Mouse (Mus musculus): Measurements from ENCODE around the gene Plppr5. TPM values are rescaled to one million over a fixed set of nuclear protein-coding genes. Genes with fewer than 3 reads are reported as not detected.

Plppr5 gene
- polyA plus RNA-seq (2012; rRNA removed) (0.09 and 0.13 TPM in 2 replicates), polyA plus RNA-seq (2014; fragmentation: Nextera tagmentation; extraction: Ambion mirVana) (0.17 and 0.22 TPM in 2 replicates)

DNA sequence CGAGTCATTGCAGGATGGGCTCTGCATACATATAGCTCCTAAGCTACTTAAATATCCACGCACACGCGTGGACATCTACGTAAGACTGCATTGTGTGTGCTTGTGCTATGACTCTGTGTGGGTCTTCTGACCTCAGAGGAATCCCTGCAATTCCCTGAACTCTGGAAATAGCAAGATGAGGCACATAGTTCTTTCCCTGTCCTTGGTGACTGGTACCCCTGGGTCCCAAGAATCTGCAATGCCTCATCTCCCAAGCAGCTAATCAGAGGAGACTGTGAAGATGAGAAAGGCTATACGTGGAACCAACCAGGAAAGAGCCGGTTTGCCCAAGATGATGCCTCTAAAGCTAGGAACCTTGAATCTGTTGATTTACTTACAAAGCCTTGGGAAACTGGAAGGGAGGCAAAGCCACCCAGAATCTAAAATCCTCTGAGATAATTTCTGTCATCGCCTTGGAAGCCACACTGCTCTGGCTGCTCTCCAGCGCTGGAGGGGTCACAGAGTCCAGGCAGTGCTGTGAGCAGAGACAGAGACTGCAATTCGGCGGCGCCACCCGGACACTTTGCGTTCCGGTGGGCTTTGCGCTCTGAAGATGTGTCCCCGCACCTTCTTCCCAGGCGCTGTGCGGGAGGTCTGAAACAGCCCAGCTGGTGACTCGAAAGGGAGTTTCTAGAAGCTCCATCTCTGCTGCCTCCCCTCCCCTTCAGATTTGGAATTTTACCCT lies at the start of gene Plppr5:
Gene Plppr5, plus strand, starts transcription at position 308 of the 724 bp plus-strand sequence.
- H3K4me3 ChIP-seq (replicated peaks; ENCODE audit: low read length) = peak within 1 kb of the TSS; percentile 61
- H3K9me3 ChIP-seq (ENCODE audit: control insufficient read depth, low read length) = no peaks in the 10 kb centered on the region
- ATAC-seq (ENCODE audit: low FRiP score, low read depth) = peak; percentile 32; the same call in 1 of the 2 replicates
- 26% methylated on average over 20 of the region's 20 CpGs for WGBS
- peak within 1 kb of the TSS; percentile 57 for H3K9ac ChIP-seq (ENCODE audit: low read depth, low read length, severe bottlenecking)
- H3K4me2 ChIP-seq (replicated peaks; ENCODE audit: low read depth, low read length, severe bottlenecking) = peak within 1 kb of the TSS; percentile 99
- peaks cover 22% of the 10 kb centered on the region for H3K27me3 ChIP-seq (ENCODE audit: control insufficient read depth, insufficient read depth, low read length)
- no peak for DNase-seq (ENCODE audit: low spot score)
- TF ChIP-seq POLR2A (IDR thresholded peaks at IDR 0.05; ENCODE audit: borderline replicate concordance, extremely low read depth, insufficient read depth, insufficient read length) = no peak
- no peak within 1 kb of the TSS for H3K27ac ChIP-seq (replicated peaks; ENCODE audit: low read depth, low read length)
- H3K36me3 ChIP-seq (ENCODE audit: control insufficient read depth, insufficient read depth, low read length) = no peaks in the 10 kb centered on the region
- H3K4me1 ChIP-seq (ENCODE audit: control insufficient read depth, insufficient read depth, low read length) = no peaks in the 10 kb centered on the region

DNA sequence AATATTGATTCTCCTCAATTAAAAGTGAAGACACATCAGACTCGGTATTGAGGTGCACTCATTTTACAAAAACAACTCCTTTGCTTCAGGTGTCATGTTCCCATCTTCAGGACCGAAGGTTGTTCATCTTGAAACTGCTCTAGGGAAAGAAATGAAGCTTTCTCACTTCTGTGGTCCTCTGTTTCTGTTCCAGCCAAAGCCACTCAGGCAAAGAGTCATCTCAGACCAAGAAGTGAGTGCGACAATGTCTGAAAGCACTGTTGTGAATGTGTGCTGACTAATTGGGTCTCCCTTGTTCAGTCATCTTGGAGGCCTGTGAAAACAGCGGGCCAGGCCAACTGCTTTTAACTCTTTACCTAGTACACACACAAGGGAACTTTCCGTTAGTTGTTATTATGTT lies 24.7 kb upstream of the Plppr5 start:
- no peaks in the 10 kb centered on the region for H3K27me3 ChIP-seq (ENCODE audit: control insufficient read depth, insufficient read depth, low read length)
- H3K36me3 ChIP-seq (ENCODE audit: control insufficient read depth, insufficient read depth, low read length) = no peaks in the 10 kb centered on the region
- no peaks in the 10 kb centered on the region for H3K4me1 ChIP-seq (ENCODE audit: control insufficient read depth, insufficient read depth, low read length)
- no peak overlapping the region for H3K9ac ChIP-seq (ENCODE audit: low read depth, low read length, severe bottlenecking)
- no peak overlapping the region for H3K4me3 ChIP-seq (replicated peaks; ENCODE audit: low read length)
- no peak for TF ChIP-seq POLR2A (IDR thresholded peaks at IDR 0.05; ENCODE audit: borderline replicate concordance, extremely low read depth, insufficient read depth, insufficient read length)
- 85% methylated on average over 5 of the region's 5 CpGs for WGBS
- H3K27ac ChIP-seq (replicated peaks; ENCODE audit: low read depth, low read length) = no peak overlapping the region
- DNase-seq (ENCODE audit: low spot score) (no peak), ATAC-seq (ENCODE audit: low FRiP score, low read depth) (no peak)
- no peak overlapping the region for H3K4me2 ChIP-seq (replicated peaks; ENCODE audit: low read depth, low read length, severe bottlenecking)
- H3K9me3 ChIP-seq (ENCODE audit: control insufficient read depth, low read length) = no peaks in the 10 kb centered on the region

DNA sequence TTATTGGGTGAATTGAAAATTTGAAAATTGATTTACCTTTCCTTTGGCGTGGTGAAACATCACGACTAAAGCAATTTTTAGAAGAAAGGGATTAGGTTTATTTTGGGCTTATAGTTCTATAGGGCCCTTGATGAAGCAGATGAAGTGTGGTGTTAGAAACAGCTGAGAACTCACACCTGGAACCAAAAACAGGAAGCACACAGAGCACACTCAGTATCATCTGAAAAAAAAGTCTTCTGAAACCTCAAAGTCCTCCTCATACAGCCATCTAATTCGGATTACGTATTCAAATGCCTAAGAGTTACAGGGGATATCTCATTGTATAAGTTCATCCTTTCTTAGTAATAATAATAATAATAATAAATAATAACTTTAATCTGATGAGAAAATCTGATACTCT lies 24.1 kb upstream of the Plppr5 start:
- no peak for TF ChIP-seq POLR2A (IDR thresholded peaks at IDR 0.05; ENCODE audit: borderline replicate concordance, extremely low read depth, insufficient read depth, insufficient read length)
- Histone ChIP-seq H3K9ac (ENCODE audit: low read depth, low read length, severe bottlenecking) (no peak overlapping the region), H3K4me2 (replicated peaks; ENCODE audit: low read depth, low read length, severe bottlenecking) (no peak overlapping the region), H3K27ac (replicated peaks; ENCODE audit: low read depth, low read length) (no peak overlapping the region), H3K4me1 (ENCODE audit: control insufficient read depth, insufficient read depth, low read length) (no peaks in the 10 kb centered on the region), H3K36me3 (ENCODE audit: control insufficient read depth, insufficient read depth, low read length) (no peaks in the 10 kb centered on the region), H3K9me3 (ENCODE audit: control insufficient read depth, low read length) (no peaks in the 10 kb centered on the region), H3K4me3 (replicated peaks; ENCODE audit: low read length) (no peak overlapping the region), H3K27me3 (ENCODE audit: control insufficient read depth, insufficient read depth, low read length) (no peaks in the 10 kb centered on the region)
- WGBS = 92% methylated on average over 4 of the region's 4 CpGs
- ATAC-seq (ENCODE audit: low FRiP score, low read depth) = no peak
- no peak for DNase-seq (ENCODE audit: low spot score)

DNA sequence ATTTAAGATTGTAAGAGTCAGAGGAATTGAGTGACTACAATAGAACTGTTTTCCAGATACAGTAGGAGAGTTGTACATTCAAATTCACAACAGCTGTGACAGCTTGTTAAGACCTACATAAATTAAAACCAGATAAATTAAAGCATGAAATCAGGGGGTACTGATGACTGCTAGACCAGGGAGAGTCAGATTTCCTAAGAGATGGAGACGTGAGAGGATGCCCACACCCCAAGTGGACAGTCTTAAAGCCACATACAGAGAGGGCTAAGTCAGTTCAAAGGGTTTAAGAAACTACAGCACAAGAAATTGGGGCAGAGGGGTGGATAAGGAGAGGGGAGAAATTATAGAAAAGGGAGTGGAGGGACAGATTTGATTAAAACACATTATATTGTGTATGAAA lies 17.7 kb upstream of the Plppr5 start:
- 10% methylated on average over 1 of the region's 1 CpGs for WGBS
- H3K36me3 ChIP-seq (ENCODE audit: control insufficient read depth, insufficient read depth, low read length) = no peaks in the 10 kb centered on the region
- H3K4me3 ChIP-seq (replicated peaks; ENCODE audit: low read length) = no peak overlapping the region
- ATAC-seq (ENCODE audit: low FRiP score, low read depth) = no peak
- no peak overlapping the region for H3K27ac ChIP-seq (replicated peaks; ENCODE audit: low read depth, low read length)
- no peaks in the 10 kb centered on the region for H3K4me1 ChIP-seq (ENCODE audit: control insufficient read depth, insufficient read depth, low read length)
- H3K27me3 ChIP-seq (ENCODE audit: control insufficient read depth, insufficient read depth, low read length) = no peaks in the 10 kb centered on the region
- no peak for TF ChIP-seq POLR2A (IDR thresholded peaks at IDR 0.05; ENCODE audit: borderline replicate concordance, extremely low read depth, insufficient read depth, insufficient read length)
- H3K4me2 ChIP-seq (replicated peaks; ENCODE audit: low read depth, low read length, severe bottlenecking) = no peak overlapping the region
- no peak for DNase-seq (ENCODE audit: low spot score)
- H3K9me3 ChIP-seq (ENCODE audit: control insufficient read depth, low read length) = no peaks in the 10 kb centered on the region
- H3K9ac ChIP-seq (ENCODE audit: low read depth, low read length, severe bottlenecking) = no peak overlapping the region

DNA sequence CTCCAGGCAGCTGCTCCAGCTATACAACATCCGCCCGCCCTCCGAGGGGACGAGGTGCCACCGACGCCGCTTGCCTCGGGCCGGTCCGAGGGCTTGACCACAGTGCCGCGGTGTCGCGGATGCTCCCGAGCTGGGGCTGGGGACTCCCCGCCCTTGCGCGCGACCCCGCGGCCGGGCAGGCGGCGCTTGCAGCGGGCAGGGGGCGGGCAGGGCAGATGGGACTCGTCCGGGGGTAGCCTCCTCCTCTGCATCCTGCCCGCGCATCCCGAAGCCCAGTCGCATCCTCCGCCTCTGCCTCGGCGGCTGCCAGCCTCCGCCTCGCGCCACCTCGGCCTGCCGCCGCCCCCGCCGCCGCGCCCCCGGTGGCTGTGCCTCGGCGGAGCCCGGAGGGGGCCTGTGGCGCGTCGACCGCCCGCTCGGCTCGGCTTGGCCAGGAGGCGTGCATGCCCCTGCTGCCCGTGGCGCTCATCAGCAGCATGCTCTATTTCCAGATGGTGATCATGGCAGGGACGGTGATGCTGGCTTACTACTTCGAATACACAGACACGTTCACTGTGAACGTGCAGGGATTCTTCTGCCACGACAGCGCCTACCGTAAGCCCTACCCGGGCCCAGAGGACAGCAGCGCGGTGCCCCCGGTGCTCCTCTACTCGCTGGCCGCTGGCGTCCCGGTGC lies 754 bp downstream of the Plppr5 start:
- Histone ChIP-seq H3K27me3 (ENCODE audit: control insufficient read depth, insufficient read depth, low read length) (peaks cover 22% of the 10 kb centered on the region), H3K9me3 (ENCODE audit: control insufficient read depth, low read length) (no peaks in the 10 kb centered on the region), H3K27ac (replicated peaks; ENCODE audit: low read depth, low read length) (no peak overlapping the region), H3K4me3 (replicated peaks; ENCODE audit: low read length) (peak overlapping the region; percentile 61), H3K9ac (ENCODE audit: low read depth, low read length, severe bottlenecking) (peak overlapping the region; percentile 57), H3K4me2 (replicated peaks; ENCODE audit: low read depth, low read length, severe bottlenecking) (peak overlapping the region; percentile 99), H3K4me1 (ENCODE audit: control insufficient read depth, insufficient read depth, low read length) (no peaks in the 10 kb centered on the region), H3K36me3 (ENCODE audit: control insufficient read depth, insufficient read depth, low read length) (no peaks in the 10 kb centered on the region)
- ATAC-seq (ENCODE audit: low FRiP score, low read depth) (peak; percentile 58; the same call in 1 of the 2 replicates), DNase-seq (ENCODE audit: low spot score) (no peak)
- TF ChIP-seq POLR2A (IDR thresholded peaks at IDR 0.05; ENCODE audit: borderline replicate concordance, extremely low read depth, insufficient read depth, insufficient read length) = no peak
- WGBS = under 1% methylated on average over 45 of the region's 74 CpGs
